Mouse (Mus musculus): ENCODE results near the gene Spop. TPM values are rescaled to one million over a fixed set of nuclear protein-coding genes. Genes with fewer than 3 reads are reported as not detected.

Spop gene
- 10 to 100 TPM in 1 of 2 experiments, 1 to 10 TPM in 1; 2.8 to 63.3 TPM for polyA plus RNA-seq (2012; fragmentation: generic; extraction: Trizol)

DNA sequence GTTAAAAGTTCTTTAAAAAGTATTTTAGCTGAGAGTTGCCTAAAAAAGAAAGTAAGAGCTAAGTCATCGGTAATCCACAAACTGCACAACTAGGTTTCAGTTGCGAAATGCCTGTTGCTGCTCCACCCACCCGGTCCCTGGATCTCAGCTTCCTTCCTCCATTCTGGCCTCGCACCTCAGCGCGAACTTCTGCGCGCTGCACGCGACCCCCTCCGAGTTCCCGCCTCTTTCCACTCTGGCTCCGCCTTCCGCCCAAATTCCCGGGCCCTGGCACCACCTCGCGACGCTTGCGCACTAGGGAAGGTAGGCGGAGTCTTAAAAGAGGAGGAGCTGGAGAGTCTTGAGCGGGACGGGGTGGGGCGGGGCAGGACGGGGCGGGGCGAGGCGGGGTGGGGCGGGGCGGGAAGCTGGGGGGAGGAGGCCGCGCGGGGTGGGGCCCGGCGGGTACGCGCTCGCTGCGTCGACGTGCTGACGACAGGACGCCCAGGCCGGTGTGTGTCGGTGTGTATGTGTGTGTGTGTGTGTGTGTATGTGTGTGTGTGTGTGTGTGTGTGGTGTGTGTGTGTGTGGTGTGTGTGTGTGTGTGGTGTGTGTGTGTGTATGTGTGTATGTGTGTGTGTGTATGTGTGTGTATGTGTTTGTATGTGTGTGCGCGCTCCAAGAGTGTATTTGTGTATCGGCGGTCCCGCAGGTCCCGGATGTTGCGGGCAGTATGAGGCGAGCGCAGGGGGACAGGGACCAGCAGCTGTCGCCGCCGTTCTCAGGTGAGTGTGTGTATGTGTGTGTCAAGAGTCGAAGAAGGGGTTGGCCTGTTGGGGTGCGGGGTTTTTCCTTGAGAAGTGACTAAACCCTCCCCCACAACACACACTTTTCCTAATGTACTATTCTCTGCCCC is at the start of gene Spop:
Gene Spop (plus strand): TSS at position 440 of the 895 bp plus-strand sequence.

DNA sequence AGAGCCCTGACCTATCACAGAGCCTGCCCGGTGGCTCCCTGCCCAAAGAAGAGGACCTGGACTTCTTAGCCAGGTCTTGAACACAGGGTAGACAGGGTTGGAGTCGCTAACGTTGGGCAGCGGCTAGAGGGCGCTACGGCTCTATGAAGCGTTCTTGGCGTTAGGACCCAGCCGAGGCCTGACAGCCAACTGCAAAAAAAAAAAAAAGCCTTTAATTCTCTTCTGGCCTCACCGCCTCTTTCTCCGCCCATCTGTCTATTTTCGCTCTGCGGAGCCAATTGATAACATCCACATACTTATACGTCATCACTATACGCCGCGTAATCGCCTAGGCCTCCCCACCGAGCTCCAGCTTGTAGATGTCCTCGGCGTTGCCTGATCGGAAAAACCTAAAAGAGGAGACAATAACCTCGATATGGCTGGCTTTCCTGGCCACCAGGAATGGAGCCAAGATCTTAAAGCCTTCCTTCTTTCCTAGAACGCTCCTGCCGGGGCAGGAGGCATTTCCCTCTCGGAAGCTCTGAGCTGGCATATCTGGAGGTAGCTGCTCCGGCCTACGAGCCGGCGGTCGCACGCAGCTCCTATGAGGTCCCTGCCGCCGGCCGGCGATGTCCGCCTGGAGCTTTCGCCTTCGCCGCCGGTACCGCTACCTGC is 29.4 kb upstream of the Spop start, which contains the start of gene Slc35b1:
Gene Slc35b1 (plus strand): TSS at position 374 of the 654 bp plus-strand sequence.

DNA sequence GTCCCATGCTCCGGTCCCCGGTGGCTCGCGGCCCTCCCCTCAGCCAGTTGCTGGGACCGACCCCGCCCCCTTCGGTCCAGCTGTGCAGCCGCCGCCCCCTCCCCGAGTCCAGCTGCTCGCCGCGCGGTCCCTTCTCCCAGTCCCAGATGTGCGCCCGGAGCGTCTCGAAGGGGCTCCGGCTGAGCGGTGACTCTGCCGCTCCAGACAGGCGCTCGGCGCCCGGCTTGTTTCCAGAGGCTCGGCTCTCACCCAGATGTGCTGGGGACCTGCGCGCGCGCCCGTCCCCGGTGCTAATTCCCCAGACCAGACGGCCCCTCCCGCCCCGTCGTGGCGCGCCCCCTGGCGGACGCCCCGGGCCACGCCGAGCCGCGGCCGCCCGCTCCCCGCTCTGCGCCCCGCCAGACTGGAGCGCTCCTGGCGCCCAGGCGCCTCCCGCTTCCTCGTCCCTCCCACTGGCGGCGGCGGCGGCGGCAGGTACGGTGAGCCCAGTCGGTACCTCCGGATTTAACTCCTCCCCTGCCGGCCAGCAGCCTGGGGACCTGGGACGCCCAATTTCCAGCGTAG is 100.5 kb downstream of the Spop start, which contains the start of gene Nxph3:
Gene Nxph3 (minus strand): TSS at position 273 of the 564 bp plus-strand sequence.

Other genes with a start within 250 kb of the Spop start
- gene Tac4, start 152.6 kb upstream of the Spop start, polyA plus RNA-seq (2012; fragmentation: generic; extraction: Trizol) = under 1 TPM in 1 of 2 experiments, not detected in 1; 0.07 TPM
- 10 to 100 TPM; 26.4 to 51.4 TPM for gene Kat7, start 103.8 kb upstream of the Spop start, polyA plus RNA-seq (2012; fragmentation: generic; extraction: Trizol)
- gene Fam117a, start 77.1 kb upstream of the Spop start, polyA plus RNA-seq (2012; fragmentation: generic; extraction: Trizol) = 10 to 100 TPM in 1 of 2 experiments, 1 to 10 TPM in 1; 1.6 to 33.9 TPM
- 10 to 100 TPM; 57.8 to 63.7 TPM for gene Slc35b1, start 29.4 kb upstream of the Spop start, polyA plus RNA-seq (2012; fragmentation: generic; extraction: Trizol)
- under 1 TPM; 0.16 to 0.24 TPM for gene Nxph3, start 100.5 kb downstream of the Spop start, polyA plus RNA-seq (2012; fragmentation: generic; extraction: Trizol)
- gene Ngfr, start 173.7 kb downstream of the Spop start, polyA plus RNA-seq (2012; fragmentation: generic; extraction: Trizol) = 1 to 10 TPM in 1 of 2 experiments, under 1 TPM in 1; 0.74 to 1.8 TPM